Mouse (Mus musculus) cerebellum, adult 2 months (tissue): ENCODE measurements at regions not wholly inside any gene's neighbourhood (a gene's known extent, or its start where the extent isn't known, plus 50 kb on each side); places are given as distances from the start of the nearest gene placed in this dataset.

Experiments used
- DNase-seq, 2 experiments: peaks; one replicate each; pipeline ENCODE4 v3.0.0; 2021
- H3K27ac ChIP-seq: fragments of 200-500 bp; 2 replicates; pipeline ENCODE4 v1.5.1; 2012; ENCODE audit warnings: low read length, control low read depth, inconsistent platforms; ENCODE audit not compliant: insufficient read depth
- H3K27me3 ChIP-seq: fragments of 200-500 bp; 2 replicates; pipeline ENCODE4 v1.6.1; 2012; ENCODE audit warnings: inconsistent platforms, mild to moderate bottlenecking, low read length, moderate library complexity; ENCODE audit not compliant: control insufficient read depth, insufficient read depth
- H3K4me1 ChIP-seq: fragments of 200-500 bp; 2 replicates; pipeline ENCODE4 v1.6.1; 2011; ENCODE audit warnings: low read length; ENCODE audit not compliant: control insufficient read depth, insufficient read depth
- H3K4me3 ChIP-seq: fragments of 200-500 bp; replicated peaks from 2 replicates; pipeline ENCODE3; 2011; ENCODE audit warnings: mild to moderate bottlenecking, low read depth, low read length, control low read depth; ENCODE audit not compliant: insufficient read depth
- CTCF ChIP-seq: fragments of 200-500 bp; IDR thresholded peaks from 2 replicates; pipeline ENCODE4 v1.5.1; 2011; ENCODE audit warnings: low read depth, mild to moderate bottlenecking, control low read depth, low read length, moderate library complexity, borderline replicate concordance; ENCODE audit not compliant: insufficient read depth
- POLR2A ChIP-seq: fragments of 200-500 bp; IDR thresholded peaks from 2 replicates; pipeline ENCODE4 v1.6.1; 2011; ENCODE audit warnings: low read length, control low read depth, borderline replicate concordance; ENCODE audit not compliant: insufficient read depth
- WGBS: fragments of 180-500 bp; shearing (Covaris S2); methylation state at CpG from one replicate; pipeline ENCODE4 v1.1.7; 2018; 5-methylcytosine and 5-hydroxymethylcytosine counted together

GRCm38 (mm10) chr12:32656194-32656593 lies 163.2 kb upstream of the Nampt start:
- TF ChIP-seq POLR2A (no peak), CTCF (no peak)
- WGBS = 78% methylated on average over 2 of the region's 2 CpGs
- DNase-seq = no peak
- Histone ChIP-seq H3K4me1 (no peaks in the 10 kb centered on the region), H3K27me3 (no peaks in the 10 kb centered on the region), H3K4me3 (no peak overlapping the region), H3K27ac (no peak overlapping the region)

DNA sequence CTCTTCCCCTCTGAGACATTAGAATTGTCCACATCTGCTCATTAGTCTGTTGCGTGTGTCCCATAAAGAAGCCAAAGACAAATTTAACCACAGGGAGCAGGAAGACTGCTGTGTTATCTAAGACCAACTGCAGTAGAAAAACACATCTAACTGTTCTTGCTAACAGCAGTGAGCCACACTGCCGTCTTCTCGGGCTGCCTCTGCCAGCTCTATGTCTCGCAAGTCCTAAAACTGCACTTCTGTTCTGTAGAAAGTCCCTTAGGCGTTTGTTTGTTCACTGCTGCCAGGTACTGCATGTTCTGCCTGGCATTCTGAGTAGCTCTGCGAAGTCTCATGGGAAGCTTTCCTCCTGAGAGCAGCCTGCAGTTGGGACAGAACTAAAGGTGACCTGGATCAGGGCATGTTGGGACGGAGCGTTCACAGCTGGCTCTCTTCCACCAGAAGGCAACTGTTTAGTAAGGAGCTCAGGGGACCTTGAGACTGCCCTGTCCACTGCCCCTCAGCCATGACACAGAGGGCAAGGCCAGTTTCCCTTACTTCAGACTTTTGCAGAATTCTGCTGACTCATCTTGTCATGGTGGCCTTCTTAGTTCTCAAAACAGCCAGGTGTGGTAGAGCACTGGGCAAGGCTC lies 157.4 kb upstream of the Nampt start:
- no peak for TF ChIP-seq CTCF
- TF ChIP-seq POLR2A = no peak

DNA sequence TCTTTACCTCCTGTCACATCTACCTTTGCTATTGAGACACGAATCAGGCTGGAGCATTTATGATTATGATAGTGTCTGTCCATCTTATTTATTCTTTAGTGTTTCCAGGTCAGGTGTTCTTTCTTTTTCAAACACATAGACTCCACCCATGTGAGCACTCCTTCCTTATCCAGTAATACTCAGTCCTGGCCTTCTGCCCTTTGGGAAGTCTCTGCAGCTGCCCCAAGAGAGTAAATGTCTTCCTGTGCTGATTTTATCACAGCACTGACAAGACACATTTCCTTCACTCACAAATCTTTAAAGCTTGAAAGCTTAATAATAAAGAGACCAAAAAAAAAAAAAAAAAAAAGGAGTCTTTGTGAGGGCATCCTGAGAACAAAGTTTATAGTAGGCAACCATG lies 153.3 kb upstream of the Nampt start:
- WGBS = 86% methylated on average over 1 of the region's 1 CpGs
- TF ChIP-seq POLR2A = no peak
- TF ChIP-seq CTCF = no peak
- DNase-seq = no peak

More for the DNA sequence above, 157.4 kb upstream of the Nampt start:
- WGBS = 60% methylated on average over 8 of the region's 8 CpGs
- H3K27ac ChIP-seq = no peak overlapping the region
- H3K4me1 ChIP-seq = no peaks in the 10 kb centered on the region
- H3K4me3 ChIP-seq = no peak overlapping the region
- H3K27me3 ChIP-seq = no peaks in the 10 kb centered on the region
- no peak for DNase-seq

DNA sequence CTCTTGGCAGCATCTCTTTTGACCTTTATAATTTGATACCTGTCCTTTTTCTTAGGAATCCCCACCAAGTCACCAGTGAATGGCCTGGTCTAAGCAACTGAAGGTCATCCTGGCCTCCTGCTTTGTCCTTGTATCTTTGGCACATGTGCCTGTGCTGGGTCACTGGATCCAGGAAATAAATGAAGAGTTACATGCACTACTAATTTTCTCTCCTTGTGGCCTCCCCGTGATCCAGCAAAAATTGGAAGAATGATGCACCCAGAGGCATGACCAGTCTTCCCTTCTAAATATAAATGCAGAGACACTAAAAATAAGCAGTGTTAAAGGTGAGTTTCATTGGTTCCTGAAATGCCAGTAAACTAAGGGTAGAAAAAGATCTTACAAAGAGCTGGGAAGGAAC lies 141.4 kb upstream of the Nampt start:
- 45% methylated on average over 1 of the region's 1 CpGs for WGBS
- DNase-seq = no peak
- TF ChIP-seq CTCF (no peak), POLR2A (no peak)
- no peak overlapping the region for H3K4me3 ChIP-seq
- H3K27me3 ChIP-seq = no peaks in the 10 kb centered on the region
- H3K27ac ChIP-seq = no peak overlapping the region
- H3K4me1 ChIP-seq = no peaks in the 10 kb centered on the region

More for the DNA sequence above, 153.3 kb upstream of the Nampt start:
- no peaks in the 10 kb centered on the region for H3K27me3 ChIP-seq
- no peak overlapping the region for H3K27ac ChIP-seq
- H3K4me1 ChIP-seq = no peaks in the 10 kb centered on the region
- no peak overlapping the region for H3K4me3 ChIP-seq

DNA sequence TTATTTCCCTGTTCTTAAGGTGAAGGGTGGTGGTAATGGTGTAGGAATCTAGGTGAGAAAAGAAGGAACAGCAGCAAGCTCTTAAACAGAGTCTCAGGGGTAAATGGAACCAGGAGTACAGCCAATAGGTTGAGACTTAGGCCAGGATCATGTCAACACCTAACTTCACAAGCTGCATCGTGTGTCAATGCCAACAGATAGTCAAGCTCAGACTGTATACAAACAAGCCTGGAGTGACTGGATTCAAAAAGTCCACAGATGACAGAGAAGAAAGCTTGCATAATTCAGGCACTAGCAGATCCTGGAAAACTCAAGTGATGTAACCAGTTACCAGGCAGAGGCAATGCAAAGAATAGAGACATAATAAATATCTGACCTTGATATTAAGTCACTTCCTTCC lies 140.6 kb upstream of the Nampt start:
- H3K4me3 ChIP-seq = no peak overlapping the region
- TF ChIP-seq CTCF (no peak), POLR2A (no peak)
- no peak for DNase-seq
- H3K4me1 ChIP-seq = no peaks in the 10 kb centered on the region
- no peak overlapping the region for H3K27ac ChIP-seq
- 51% methylated on average over 1 of the region's 1 CpGs for WGBS
- no peaks in the 10 kb centered on the region for H3K27me3 ChIP-seq

- H3K4me1 ChIP-seq = no peaks in the 10 kb centered on the region
- no peak for DNase-seq
- WGBS = 69% methylated on average over 3 of the region's 3 CpGs
- no peaks in the 10 kb centered on the region for H3K27me3 ChIP-seq
- H3K4me3 ChIP-seq = no peak overlapping the region
- TF ChIP-seq CTCF (no peak), POLR2A (no peak)
- no peak overlapping the region for H3K27ac ChIP-seq
Measured at GRCm38 (mm10) chr12:32681910-32682309, 137.4 kb upstream of the Nampt start.

GRCm38 (mm10) chr12:32683375-32683774 lies 136.0 kb upstream of the Nampt start:
- WGBS = 91% methylated on average over 2 of the region's 2 CpGs
- Histone ChIP-seq H3K4me3 (no peak overlapping the region), H3K4me1 (no peaks in the 10 kb centered on the region), H3K27ac (no peak overlapping the region), H3K27me3 (no peaks in the 10 kb centered on the region)
- no peak for DNase-seq
- no peak for TF ChIP-seq CTCF
- TF ChIP-seq POLR2A = no peak

DNA sequence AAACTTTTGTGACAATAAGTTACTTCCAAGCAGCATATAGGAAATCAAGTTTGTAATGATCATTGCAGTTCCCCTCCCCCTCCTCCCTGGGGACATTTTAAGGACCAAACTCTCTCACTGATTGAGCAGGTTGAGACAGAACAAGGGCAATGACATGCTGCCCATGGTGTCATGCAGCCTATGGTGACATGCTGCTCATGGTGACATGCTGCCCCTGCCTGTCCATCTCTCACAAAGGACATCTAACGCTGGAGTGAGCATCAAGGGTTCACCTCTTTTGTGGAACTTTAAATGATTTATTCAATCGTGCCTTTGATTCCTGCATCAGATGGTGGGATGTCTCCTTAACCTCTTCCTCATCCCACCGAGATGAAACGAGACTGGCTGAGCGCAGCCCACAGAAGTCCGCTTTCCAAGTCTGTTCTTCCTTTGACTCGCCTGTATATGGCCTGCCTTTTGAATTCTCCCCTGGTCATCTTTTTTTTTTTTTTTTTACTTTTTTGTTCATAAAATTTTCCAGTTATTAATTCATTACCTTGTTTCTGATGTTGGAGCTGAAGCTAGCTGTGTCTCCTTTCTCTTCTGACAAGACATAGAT lies 133.5 kb upstream of the Nampt start:
- no peak overlapping the region for H3K27ac ChIP-seq
- H3K4me1 ChIP-seq = no peaks in the 10 kb centered on the region
- H3K4me3 ChIP-seq = no peak overlapping the region
- WGBS = 76% methylated on average over 7 of the region's 7 CpGs
- H3K27me3 ChIP-seq = no peaks in the 10 kb centered on the region
- TF ChIP-seq POLR2A (no peak), CTCF (no peak)
- no peak for DNase-seq
